Mouse (Mus musculus): ENCODE data around the gene Dct.

DNA sequence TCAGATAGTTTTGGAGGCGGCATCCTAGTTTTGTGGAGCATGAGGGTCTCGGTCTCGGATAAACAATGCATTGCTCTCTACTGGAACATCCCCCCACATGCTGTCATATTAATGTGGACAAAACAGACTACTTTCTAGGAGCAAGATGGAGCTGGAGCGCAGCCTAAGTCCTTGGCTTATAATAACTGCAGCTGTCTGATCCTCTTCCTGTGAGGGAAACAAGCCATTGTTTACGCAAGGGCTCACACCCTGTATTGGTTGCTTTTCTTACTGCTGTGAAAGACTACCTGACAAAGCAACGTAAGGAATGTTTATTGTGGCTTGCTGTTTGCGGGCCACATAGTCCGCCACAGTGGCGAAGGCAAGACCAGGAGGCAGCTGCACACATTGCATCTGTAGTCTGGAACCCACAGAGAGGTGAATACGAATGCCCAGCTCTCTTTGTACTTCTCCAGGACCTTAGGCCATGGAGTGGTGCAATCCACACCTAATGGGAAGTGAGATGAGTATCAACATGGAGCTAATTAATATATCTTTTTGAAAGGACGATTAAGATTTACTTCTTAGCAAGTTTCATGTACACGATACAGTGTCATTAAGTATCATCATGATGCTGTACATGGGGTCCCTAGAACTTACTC is 17.5 kb upstream of the Dct start:
- no peak for TF ChIP-seq CTCF (IDR thresholded peaks at IDR 0.05; ENCODE audit: low read depth)
- no peak for TF ChIP-seq EP300 (IDR thresholded peaks at IDR 0.05; ENCODE audit: low read depth)

Measured in heart, postnatal 0 days (tissue).